Mouse (Mus musculus): Measurements from ENCODE around the gene Olfr1377. TPM values are rescaled to one million over a fixed set of nuclear protein-coding genes. Genes with fewer than 3 reads are reported as not detected.
A peak's percentile ranks its signal among the peaks of the same experiment; 100 is the strongest.

Olfr1377 gene
- total and polyA plus RNA-seq, 3 experiments: not detected

- no peak for TF ChIP-seq EP300 (IDR thresholded peaks at IDR 0.05; ENCODE audit: insufficient read depth, low read depth, low read length)
- no peak for TF ChIP-seq CTCF (IDR thresholded peaks at IDR 0.05)
- no peak for TF ChIP-seq POLR2A (IDR thresholded peaks at IDR 0.05; ENCODE audit: insufficient read depth, low read depth, low read length)
- WGBS: 47% methylated on average over 14 of the region's 14 CpGs
Observed at GRCm38 (mm10) chr11:50952290-50952689, 29.5 kb upstream of the Olfr1377 start.

GRCm38 (mm10) chr11:50953665-50954064 is 28.1 kb upstream of the Olfr1377 start, which contains the start of gene Prop1:
Gene Prop1 (minus strand): TSS chr11:50953765.
- TF ChIP-seq POLR2A (IDR thresholded peaks at IDR 0.05; ENCODE audit: insufficient read depth, low read depth, low read length): no peak
- no peak for TF ChIP-seq EP300 (IDR thresholded peaks at IDR 0.05; ENCODE audit: insufficient read depth, low read depth, low read length)
- no peak for TF ChIP-seq CTCF (IDR thresholded peaks at IDR 0.05)
- Histone ChIP-seq H3K79me2 (replicated peaks; ENCODE audit: control insufficient read depth, insufficient read depth, low read length) (no peaks in the 10 kb centered on the region), H3K27ac (no peak within 1 kb of the TSS), H3K27me3 (ENCODE audit: control insufficient read depth, insufficient read depth, low read length) (peaks cover 3% of the 10 kb centered on the region), H3K4me1 (ENCODE audit: control insufficient read depth, insufficient read depth, low read length) (no peaks in the 10 kb centered on the region), H3K36me3 (ENCODE audit: control insufficient read depth, insufficient read depth, low read length) (no peaks in the 10 kb centered on the region), H3K4me3 (no peak within 1 kb of the TSS), H3K9ac (ENCODE audit: low read depth, low read length) (no peak within 1 kb of the TSS)
- 69% methylated on average over 6 of the region's 6 CpGs for WGBS
- intact Hi-C loops (cut with DNase I): no loop called here
- no peak for DNase-seq

More at GRCm38 (mm10) chr11:50952290-50952689, 29.5 kb upstream of the Olfr1377 start:
- Histone ChIP-seq H3K4me3 (no peak overlapping the region), H3K27ac (no peak overlapping the region), H3K27me3 (ENCODE audit: control insufficient read depth, insufficient read depth, low read length) (peaks cover 3% of the 10 kb centered on the region), H3K4me1 (ENCODE audit: control insufficient read depth, insufficient read depth, low read length) (no peaks in the 10 kb centered on the region), H3K79me2 (replicated peaks; ENCODE audit: control insufficient read depth, insufficient read depth, low read length) (no peaks in the 10 kb centered on the region), H3K36me3 (ENCODE audit: control insufficient read depth, insufficient read depth, low read length) (no peaks in the 10 kb centered on the region), H3K9ac (ENCODE audit: low read depth, low read length) (no peak overlapping the region)
- no peak for DNase-seq
- intact Hi-C loops (cut with DNase I): no loop called here

- Histone ChIP-seq H3K4me1 (ENCODE audit: control insufficient read depth, insufficient read depth, low read length) (no peaks in the 10 kb centered on the region), H3K9ac (ENCODE audit: low read depth, low read length) (no peak overlapping the region), H3K27me3 (ENCODE audit: control insufficient read depth, insufficient read depth, low read length) (0 out of 2 replicates have a peak, but pooled peaks cover 2% of the 10 kb centered on the region), H3K4me3 (no peak overlapping the region), H3K36me3 (ENCODE audit: control insufficient read depth, insufficient read depth, low read length) (no peaks in the 10 kb centered on the region), H3K27ac (no peak overlapping the region), H3K79me2 (replicated peaks; ENCODE audit: control insufficient read depth, insufficient read depth, low read length) (no peaks in the 10 kb centered on the region)
- TF ChIP-seq EP300 (IDR thresholded peaks at IDR 0.05; ENCODE audit: insufficient read depth, low read depth, low read length): no peak
- peak; percentile 68; the same call in 1 of the 2 replicates for TF ChIP-seq POLR2A (IDR thresholded peaks at IDR 0.05; ENCODE audit: insufficient read depth, low read depth, low read length)
- no peak for DNase-seq
- 46% methylated on average over 2 of the region's 2 CpGs for WGBS
- intact Hi-C loops (cut with DNase I): no loop called here
Observed at GRCm38 (mm10) chr11:50964886-50965285, 16.9 kb upstream of the Olfr1377 start.

GRCm38 (mm10) chr11:50966230-50966629 is 15.5 kb upstream of the Olfr1377 start, which contains the start of gene Olfr1378:
Gene Olfr1378 (plus strand): TSS chr11:50966530.
- TF ChIP-seq POLR2A (IDR thresholded peaks at IDR 0.05; ENCODE audit: insufficient read depth, low read depth, low read length): no peak
- TF ChIP-seq EP300 (IDR thresholded peaks at IDR 0.05; ENCODE audit: insufficient read depth, low read depth, low read length): no peak
- no peak for TF ChIP-seq CTCF (IDR thresholded peaks at IDR 0.05)
- Histone ChIP-seq H3K27ac (no peak within 1 kb of the TSS), H3K27me3 (ENCODE audit: control insufficient read depth, insufficient read depth, low read length) (0 out of 2 replicates have a peak, but pooled peaks cover 2% of the 10 kb centered on the region), H3K4me1 (ENCODE audit: control insufficient read depth, insufficient read depth, low read length) (no peaks in the 10 kb centered on the region), H3K9ac (ENCODE audit: low read depth, low read length) (no peak within 1 kb of the TSS), H3K36me3 (ENCODE audit: control insufficient read depth, insufficient read depth, low read length) (no peaks in the 10 kb centered on the region), H3K4me3 (no peak within 1 kb of the TSS), H3K79me2 (replicated peaks; ENCODE audit: control insufficient read depth, insufficient read depth, low read length) (no peaks in the 10 kb centered on the region)
- 89% methylated on average over 11 of the region's 11 CpGs for WGBS
- DNase-seq: no peak
- intact Hi-C loops (cut with DNase I): no loop called here

GRCm38 (mm10) chr11:50977216-50977615 is 4.6 kb upstream of the Olfr1377 start:
- H3K36me3 ChIP-seq (ENCODE audit: control insufficient read depth, insufficient read depth, low read length): no peaks in the 10 kb centered on the region
- H3K79me2 ChIP-seq (replicated peaks; ENCODE audit: control insufficient read depth, insufficient read depth, low read length): no peaks in the 10 kb centered on the region
- intact Hi-C loops (cut with DNase I): no loop called here
- WGBS: 69% methylated on average over 4 of the region's 4 CpGs
- no peak overlapping the region for H3K4me3 ChIP-seq
- H3K4me1 ChIP-seq (ENCODE audit: control insufficient read depth, insufficient read depth, low read length): no peaks in the 10 kb centered on the region
- no peak overlapping the region for H3K9ac ChIP-seq (ENCODE audit: low read depth, low read length)
- no peaks in the 10 kb centered on the region; the same call in 1 of the 2 replicates for H3K27me3 ChIP-seq (ENCODE audit: control insufficient read depth, insufficient read depth, low read length)
- no peak overlapping the region for H3K27ac ChIP-seq
- TF ChIP-seq POLR2A (IDR thresholded peaks at IDR 0.05; ENCODE audit: insufficient read depth, low read depth, low read length): no peak
- no peak for TF ChIP-seq CTCF (IDR thresholded peaks at IDR 0.05)
- no peak for TF ChIP-seq EP300 (IDR thresholded peaks at IDR 0.05; ENCODE audit: insufficient read depth, low read depth, low read length)
- DNase-seq: no peak

GRCm38 (mm10) chr11:51003296-51003695 is 21.5 kb downstream of the Olfr1377 start, which contains the start of gene Olfr51:
Gene Olfr51 (plus strand): TSS chr11:51003596.
- Histone ChIP-seq H3K4me1 (ENCODE audit: control insufficient read depth, insufficient read depth, low read length) (no peaks in the 10 kb centered on the region), H3K79me2 (replicated peaks; ENCODE audit: control insufficient read depth, insufficient read depth, low read length) (no peaks in the 10 kb centered on the region), H3K27me3 (ENCODE audit: control insufficient read depth, insufficient read depth, low read length) (0 out of 2 replicates have a peak, but pooled peaks cover 1% of the 10 kb centered on the region), H3K4me3 (no peak within 1 kb of the TSS), H3K9ac (ENCODE audit: low read depth, low read length) (no peak within 1 kb of the TSS), H3K36me3 (ENCODE audit: control insufficient read depth, insufficient read depth, low read length) (no peaks in the 10 kb centered on the region), H3K27ac (no peak within 1 kb of the TSS)
- no peak for DNase-seq
- TF ChIP-seq POLR2A (IDR thresholded peaks at IDR 0.05; ENCODE audit: insufficient read depth, low read depth, low read length): no peak
- no peak for TF ChIP-seq EP300 (IDR thresholded peaks at IDR 0.05; ENCODE audit: insufficient read depth, low read depth, low read length)
- TF ChIP-seq CTCF (IDR thresholded peaks at IDR 0.05): no peak
- intact Hi-C loops (cut with DNase I): no loop called here
- WGBS: 64% methylated on average over 5 of the region's 5 CpGs

All from heart, adult 2 months (tissue).